Mouse (Mus musculus) bone marrow, adult 2 months (tissue): ENCODE results near the gene Calcr. TPM values are rescaled to one million over a fixed set of nuclear protein-coding genes. Genes with fewer than 3 reads are reported as not detected.
"Not testable (repeated sequence)": the region's sequence is repeated elsewhere in the genome, so short reads cannot be mapped to it uniquely, and the experiment has no call there.

Experiments
- H3K27ac ChIP-seq: fragments of 200-500 bp; 2 replicates; pipeline ENCODE4 v1.5.1; 2012; ENCODE audit warnings: low read depth, mild to moderate bottlenecking, control low read depth, inconsistent platforms, low read length; ENCODE audit not compliant: control insufficient read depth, poor library complexity, insufficient read depth
- H3K4me1 ChIP-seq: fragments of 200-500 bp; 2 replicates; pipeline ENCODE4 v1.6.1; 2011; ENCODE audit warnings: low read length; ENCODE audit not compliant: control insufficient read depth, insufficient read depth
- H3K4me3 ChIP-seq: fragments of 200-500 bp; replicated peaks from 2 replicates; pipeline ENCODE3; 2011; ENCODE audit warnings: mild to moderate bottlenecking, low read depth, low read length, control low read depth; ENCODE audit not compliant: control insufficient read depth
- CTCF ChIP-seq: fragments of 200-500 bp; IDR thresholded peaks from 2 replicates; pipeline ENCODE4 v1.5.1; 2011; ENCODE audit warnings: low read length, control low read depth; ENCODE audit not compliant: control insufficient read depth, insufficient read depth
- POLR2A ChIP-seq: fragments of 200-500 bp; IDR thresholded peaks from 2 replicates; pipeline ENCODE4 v1.6.1; 2011; ENCODE audit warnings: low read depth, mild to moderate bottlenecking, control low read depth, low read length, borderline replicate concordance; ENCODE audit not compliant: control insufficient read depth
- WGBS: fragments of 180-500 bp; shearing (Covaris S2); methylation state at CpG from one replicate; pipeline ENCODE4 v1.1.7; 2018; 5-methylcytosine and 5-hydroxymethylcytosine counted together
- polyA plus RNA-seq: library from polyadenylated mRNA; stranded (reverse); fragments of >200 nt; gene quantifications from 2 replicates; pipeline ENCODE4 v1.2.4, GENCODE M21; 2011; ENCODE audit warnings: low replicate concordance; ENCODE audit not compliant: missing spikeins, insufficient read depth, insufficient read length

Gene Calcr
- polyA plus RNA-seq, 1 experiment: not detected

DNA sequence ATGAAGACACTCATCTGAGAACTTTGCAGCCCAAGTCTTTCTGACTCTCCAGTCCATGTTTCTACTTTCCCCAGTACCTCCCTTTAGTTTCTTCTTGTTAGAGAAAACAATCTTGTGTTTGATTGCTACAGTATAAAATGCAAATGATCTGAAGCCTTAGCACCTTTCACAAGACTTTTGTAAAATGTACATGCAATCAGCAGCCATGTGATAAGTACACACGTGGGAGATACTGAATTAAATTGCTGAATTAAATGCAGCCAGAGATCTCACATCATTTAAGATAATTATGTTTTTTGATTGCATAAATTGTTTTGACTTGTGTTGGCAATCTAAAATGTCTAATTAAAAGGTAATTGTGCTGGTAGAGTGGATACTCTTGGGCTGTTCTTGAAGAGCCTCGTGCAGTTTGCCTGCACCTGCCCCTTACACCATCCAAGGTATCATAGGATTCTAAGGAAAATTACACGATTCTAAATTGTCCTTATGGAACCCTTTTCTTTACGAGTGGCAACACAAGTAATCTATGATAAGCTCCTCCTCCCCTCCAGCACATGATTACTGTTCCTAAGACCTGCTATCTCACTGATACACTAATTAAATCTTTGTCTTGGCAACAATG, 34.2 kb downstream of the Calcr start:
- 58% methylated on average over 4 of the region's 4 CpGs for WGBS
- H3K4me1 ChIP-seq: no peaks in the 10 kb centered on the region
- no peak overlapping the region for H3K4me3 ChIP-seq
- TF ChIP-seq CTCF (no peak), POLR2A (no peak)
- H3K27ac ChIP-seq: no peak overlapping the region

DNA sequence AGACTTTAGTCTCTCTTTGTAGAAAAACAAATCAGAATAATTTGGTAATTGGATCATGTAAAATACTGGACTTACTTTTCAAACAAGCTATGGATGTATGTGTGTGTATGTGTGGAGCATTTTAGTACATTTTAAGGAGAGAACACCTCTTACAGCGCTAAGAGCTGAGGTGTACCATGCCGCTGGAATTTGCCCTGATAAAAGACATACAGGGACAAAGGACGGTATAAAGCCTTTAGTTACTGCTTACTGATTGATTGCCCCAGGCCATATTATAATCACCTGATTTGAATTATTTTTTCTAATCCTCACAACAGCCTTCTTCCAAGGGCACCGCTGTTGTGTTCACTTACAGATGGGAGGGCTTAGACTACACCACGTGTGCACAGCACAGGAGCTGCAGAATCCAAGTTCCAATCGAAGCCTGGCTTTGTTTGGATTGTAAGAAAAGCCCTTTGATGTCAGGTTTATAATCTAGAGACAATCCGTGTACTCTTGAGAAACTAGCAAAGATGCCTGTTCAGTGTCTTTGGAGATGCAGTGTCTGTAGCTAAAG, 76.3 kb downstream of the Calcr start:
- WGBS: 77% methylated on average over 7 of the region's 7 CpGs
- no peaks in the 10 kb centered on the region for H3K4me1 ChIP-seq
- TF ChIP-seq POLR2A (no peak), CTCF (no peak)

DNA sequence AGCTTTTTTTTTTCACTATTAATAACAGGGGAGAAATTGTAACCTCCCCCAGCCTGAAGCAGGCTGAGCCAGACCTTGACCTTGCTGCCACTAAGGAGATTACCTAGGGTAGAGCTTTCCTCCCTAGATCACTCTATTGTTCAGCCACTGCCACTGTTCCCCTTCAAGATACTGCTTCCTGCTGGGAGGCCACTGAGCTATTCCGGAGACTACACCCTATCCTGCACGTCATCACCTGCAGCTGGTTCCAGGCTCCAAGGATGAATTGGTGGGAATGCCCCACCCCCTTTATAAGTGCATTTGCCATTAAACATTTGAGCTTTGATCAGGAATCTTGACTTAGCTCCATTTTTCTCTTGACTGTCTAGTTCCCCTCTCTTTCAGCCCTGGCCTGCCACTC, 86.2 kb downstream of the Calcr start:
- H3K4me3 ChIP-seq, H3K4me1 ChIP-seq, H3K27ac ChIP-seq: not testable (repeated sequence)
- 63% methylated on average over 2 of the region's 2 CpGs for WGBS

More for the DNA sequence above, 76.3 kb downstream of the Calcr start:
- Histone ChIP-seq H3K4me3 (no peak overlapping the region), H3K27ac (no peak overlapping the region)

DNA sequence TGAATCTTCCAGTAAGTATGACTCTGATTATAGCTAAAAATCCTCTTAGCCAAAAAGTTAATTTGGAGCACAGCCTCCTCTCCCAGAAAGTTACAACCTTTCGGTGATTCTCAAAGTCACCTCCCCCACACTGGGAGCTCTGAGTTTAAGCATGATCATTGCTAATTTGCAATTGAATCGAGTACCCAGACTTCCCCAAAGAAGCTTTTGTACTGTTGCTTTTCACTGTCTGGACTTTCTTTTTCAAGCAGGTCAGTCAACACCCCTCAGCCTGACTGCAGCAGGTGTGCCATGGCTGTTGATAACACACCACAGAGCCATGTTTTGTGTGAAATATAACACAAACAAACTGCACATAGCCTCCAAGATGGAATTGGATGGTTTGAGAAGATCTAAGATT, 86.7 kb downstream of the Calcr start:
- 58% methylated on average over 2 of the region's 2 CpGs for WGBS
- no peak overlapping the region for H3K27ac ChIP-seq
- no peak for TF ChIP-seq POLR2A
- TF ChIP-seq CTCF: no peak
- H3K4me3 ChIP-seq: no peak overlapping the region
- no peaks in the 10 kb centered on the region for H3K4me1 ChIP-seq

DNA sequence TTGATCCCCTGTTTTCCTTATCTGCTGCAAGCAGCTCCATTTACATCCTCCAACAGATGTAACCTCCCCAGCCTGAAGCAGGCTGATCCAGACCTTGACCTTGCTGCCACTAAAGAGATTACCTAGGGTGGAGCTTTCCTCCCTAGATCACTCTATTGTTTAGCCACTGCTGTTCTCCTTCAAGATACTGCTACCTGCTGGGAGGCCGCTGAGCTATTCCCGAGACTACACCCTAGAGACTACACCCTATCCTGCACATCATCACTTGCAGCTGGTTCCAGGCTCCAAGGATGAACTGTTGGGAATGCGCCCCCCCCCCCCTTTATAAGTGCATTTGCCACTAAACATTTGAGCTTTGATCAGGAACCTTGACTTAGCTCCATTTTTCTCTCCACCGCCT, 92.6 kb downstream of the Calcr start:
- WGBS: 87% methylated on average over 4 of the region's 4 CpGs
- H3K4me1 ChIP-seq, H3K27ac ChIP-seq, H3K4me3 ChIP-seq: not testable (repeated sequence)

DNA sequence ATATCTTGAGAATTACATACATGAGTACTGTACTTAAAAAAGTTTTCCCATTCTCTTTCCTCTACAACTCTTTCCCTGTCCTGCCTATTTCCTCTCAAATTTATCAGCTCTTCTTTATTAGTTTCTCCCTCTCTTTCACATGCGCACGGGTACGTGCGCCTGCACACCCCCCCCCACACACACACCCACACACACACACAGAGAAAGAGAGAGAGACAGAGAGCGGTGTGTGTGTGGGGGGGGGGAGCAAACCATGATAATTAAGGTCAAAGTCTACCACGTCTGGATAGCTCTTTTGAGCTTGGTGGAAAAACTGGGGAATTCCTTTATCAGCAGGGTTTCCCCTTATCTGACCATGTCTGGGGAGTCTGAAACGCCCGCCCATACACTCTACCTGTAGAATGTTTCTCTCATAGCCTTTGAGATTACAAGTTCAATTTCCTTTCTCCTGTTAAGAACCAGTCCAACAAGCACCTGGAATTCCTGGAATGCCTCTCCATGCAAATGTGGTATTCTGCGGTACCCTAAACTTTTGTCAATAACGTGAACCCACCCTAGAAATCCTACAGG, 100.3 kb downstream of the Calcr start:
- Histone ChIP-seq H3K4me1 (no peaks in the 10 kb centered on the region), H3K27ac (no peak overlapping the region), H3K4me3 (no peak overlapping the region)
- 85% methylated on average over 10 of the region's 10 CpGs for WGBS
- TF ChIP-seq CTCF: no peak
- no peak for TF ChIP-seq POLR2A

DNA sequence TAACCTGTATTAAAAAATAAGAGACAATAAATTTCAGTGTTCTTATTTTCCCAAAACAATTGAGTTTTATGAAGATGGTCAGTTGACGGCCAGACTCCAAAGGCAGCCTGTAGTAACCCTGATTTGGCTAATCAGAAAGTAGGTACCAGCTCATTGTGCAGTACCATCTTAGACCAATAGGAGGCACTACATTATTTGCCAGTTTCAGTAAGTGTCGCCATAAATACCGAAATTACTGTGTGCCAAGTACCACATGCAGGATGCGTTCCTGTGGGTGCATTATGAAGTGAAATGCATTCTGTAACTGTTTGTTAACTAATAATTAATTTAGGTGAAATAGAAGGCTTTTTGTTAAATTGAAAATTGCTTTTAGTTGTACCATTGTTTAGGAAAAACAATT, 106.1 kb downstream of the Calcr start:
- WGBS: 79% methylated on average over 4 of the region's 4 CpGs
- Histone ChIP-seq H3K4me3 (no peak overlapping the region), H3K4me1 (no peaks in the 10 kb centered on the region), H3K27ac (no peak overlapping the region)
- no peak for TF ChIP-seq POLR2A
- TF ChIP-seq CTCF: no peak

Other genes starting within 250 kb of the Calcr start
- gene Tfpi2, start 224.2 kb upstream of the Calcr start, polyA plus RNA-seq: 2.4 TPM in 1 of 2 replicates, not detected in the other
- gene Gngt1, start 229.1 kb upstream of the Calcr start, polyA plus RNA-seq: not detected in 2 replicates
- gene Gng11, start 239.2 kb upstream of the Calcr start, polyA plus RNA-seq: 48.0 and 71.3 TPM in 2 replicates